Mouse (Mus musculus): ENCODE measurements around the gene Amer1. TPM values are rescaled to one million over a fixed set of nuclear protein-coding genes. Genes with fewer than 3 reads are reported as not detected.

The Amer1 gene
- polyA plus RNA-seq, 1 experiment from 2014 or later: 6.1 TPM

DNA sequence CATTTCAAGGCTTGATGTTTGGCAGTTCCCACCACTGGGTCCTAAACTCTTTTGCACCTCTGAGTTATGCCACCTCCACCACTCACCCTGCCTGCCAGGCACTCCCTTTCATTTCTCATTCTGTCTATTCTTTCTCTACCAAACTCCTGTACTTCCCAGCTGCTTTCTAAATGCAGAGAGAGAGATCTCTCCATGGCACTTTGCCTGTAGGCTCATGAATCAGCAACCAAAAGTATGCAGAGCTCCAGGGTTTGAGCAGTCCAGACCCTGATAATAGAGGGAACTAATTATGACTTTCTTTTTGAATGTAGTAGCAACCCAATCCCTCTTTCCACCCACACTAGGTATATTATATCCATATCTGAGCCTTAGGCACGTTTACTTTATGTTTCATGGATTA, 2.4 kb downstream of the Amer1 start:
- Histone ChIP-seq H3K4me3 (replicated peaks; ENCODE audit: low read depth, low read length) (no peak overlapping the region), H3K36me3 (ENCODE audit: insufficient read depth, low read length) (no peaks in the 10 kb centered on the region), H3K27ac (no peak overlapping the region), H3K9ac (ENCODE audit: low read depth, low read length) (no peak overlapping the region), H3K9me3 (replicated peaks; ENCODE audit: low read length) (no peaks in the 10 kb centered on the region), H3K4me1 (replicated peaks; ENCODE audit: insufficient read depth, low read length) (no peaks in the 10 kb centered on the region), H3K4me2 (ENCODE audit: low read length) (no peak overlapping the region), H3K27me3 (ENCODE audit: insufficient read depth, low read length) (no peaks in the 10 kb centered on the region)
- 43% methylated on average over 1 of the region's 1 CpGs for WGBS
- no peak for TF ChIP-seq CTCF (IDR thresholded peaks at IDR 0.05; ENCODE audit: low read depth)
- no peak for DNase-seq (ENCODE audit: low spot score)
- ATAC-seq (replicated peaks; ENCODE audit: low FRiP score, low read depth): no peak

DNA sequence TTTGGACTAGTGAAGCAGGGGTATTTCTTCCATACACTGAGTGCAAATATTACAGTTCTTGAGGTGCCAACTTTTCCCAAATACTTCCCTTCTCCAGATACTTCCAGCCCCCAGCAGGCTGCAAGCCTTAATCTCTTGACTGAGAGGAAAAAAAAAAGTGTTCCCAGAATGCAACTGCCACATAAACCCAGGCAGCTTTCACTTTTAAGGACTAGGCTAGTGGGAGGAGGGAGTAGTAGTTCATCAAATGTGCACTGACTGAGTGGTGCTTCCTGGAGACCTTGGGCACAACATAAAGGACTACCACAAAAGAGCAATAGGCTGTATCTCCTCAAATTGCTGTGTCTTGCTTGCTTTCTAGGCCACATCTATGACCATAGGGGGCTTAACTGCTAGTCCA, 3.4 kb downstream of the Amer1 start:
- H3K4me3 ChIP-seq (replicated peaks; ENCODE audit: low read depth, low read length): no peak overlapping the region
- no peak overlapping the region for H3K4me2 ChIP-seq (ENCODE audit: low read length)
- no peak for ATAC-seq (replicated peaks; ENCODE audit: low FRiP score, low read depth)
- no peak overlapping the region for H3K27ac ChIP-seq
- TF ChIP-seq CTCF (IDR thresholded peaks at IDR 0.05; ENCODE audit: low read depth): no peak
- H3K9ac ChIP-seq (ENCODE audit: low read depth, low read length): no peak overlapping the region
- no peaks in the 10 kb centered on the region for H3K4me1 ChIP-seq (replicated peaks; ENCODE audit: insufficient read depth, low read length)
- peak; percentile 4 for DNase-seq (ENCODE audit: low spot score)
- no peaks in the 10 kb centered on the region for H3K27me3 ChIP-seq (ENCODE audit: insufficient read depth, low read length)
- H3K36me3 ChIP-seq (ENCODE audit: insufficient read depth, low read length): no peaks in the 10 kb centered on the region
- no peaks in the 10 kb centered on the region for H3K9me3 ChIP-seq (replicated peaks; ENCODE audit: low read length)

DNA sequence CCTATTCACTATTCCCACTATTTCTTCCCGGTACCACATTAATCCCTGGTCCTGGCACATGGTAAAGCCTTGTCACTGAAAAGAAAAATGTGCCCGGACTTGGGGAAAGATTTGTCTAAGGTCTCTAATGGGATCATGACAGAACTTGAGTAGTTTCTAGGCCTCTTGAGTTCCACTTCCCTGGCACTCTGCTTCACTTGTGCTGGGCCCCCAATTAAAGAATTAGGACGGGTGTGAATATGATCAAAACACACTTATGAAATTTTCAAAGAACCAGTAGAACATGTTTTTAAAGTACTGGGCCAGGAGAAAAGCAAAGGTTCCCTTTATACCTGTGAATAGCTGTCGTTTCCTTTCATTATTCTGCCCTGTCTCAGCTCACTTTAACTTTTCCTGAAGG, 6.2 kb downstream of the Amer1 start:
- ATAC-seq (replicated peaks; ENCODE audit: low FRiP score, low read depth) (no peak), DNase-seq (ENCODE audit: low spot score) (no peak)
- no peaks in the 10 kb centered on the region for H3K36me3 ChIP-seq (ENCODE audit: insufficient read depth, low read length)
- TF ChIP-seq CTCF (IDR thresholded peaks at IDR 0.05; ENCODE audit: low read depth): no peak
- H3K4me3 ChIP-seq (replicated peaks; ENCODE audit: low read depth, low read length): no peak overlapping the region
- no peaks in the 10 kb centered on the region for H3K27me3 ChIP-seq (ENCODE audit: insufficient read depth, low read length)
- 85% methylated on average over 4 of the region's 4 CpGs for WGBS
- no peak overlapping the region for H3K27ac ChIP-seq
- H3K4me1 ChIP-seq (replicated peaks; ENCODE audit: insufficient read depth, low read length): no peaks in the 10 kb centered on the region
- no peaks in the 10 kb centered on the region for H3K9me3 ChIP-seq (replicated peaks; ENCODE audit: low read length)
- no peak overlapping the region for H3K9ac ChIP-seq (ENCODE audit: low read depth, low read length)
- H3K4me2 ChIP-seq (ENCODE audit: low read length): no peak overlapping the region

DNA sequence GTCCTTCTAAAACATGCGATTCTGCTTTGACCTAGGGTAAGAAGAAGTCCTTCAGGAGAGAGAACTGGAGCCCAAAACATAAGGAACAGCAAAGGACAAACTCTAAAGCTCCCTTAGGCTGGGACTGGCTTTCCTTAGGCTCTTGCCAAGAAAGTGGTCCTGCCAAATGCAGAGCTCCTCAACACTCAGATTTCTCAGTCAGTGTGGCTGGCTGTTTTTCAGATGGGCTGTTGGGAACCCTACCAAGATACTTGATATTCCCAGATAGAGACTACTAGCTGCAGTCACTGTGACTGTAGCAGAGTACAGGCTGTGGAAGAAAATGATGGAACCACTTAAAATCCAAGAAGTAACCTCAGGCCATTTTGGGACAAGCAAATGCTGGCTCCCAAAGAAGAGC, 7.4 kb downstream of the Amer1 start:
- Histone ChIP-seq H3K9ac (ENCODE audit: low read depth, low read length) (no peak overlapping the region), H3K27me3 (ENCODE audit: insufficient read depth, low read length) (no peaks in the 10 kb centered on the region), H3K4me2 (ENCODE audit: low read length) (no peak overlapping the region), H3K4me1 (replicated peaks; ENCODE audit: insufficient read depth, low read length) (no peaks in the 10 kb centered on the region), H3K9me3 (replicated peaks; ENCODE audit: low read length) (no peaks in the 10 kb centered on the region), H3K4me3 (replicated peaks; ENCODE audit: low read depth, low read length) (no peak overlapping the region), H3K27ac (no peak overlapping the region), H3K36me3 (ENCODE audit: insufficient read depth, low read length) (no peaks in the 10 kb centered on the region)
- TF ChIP-seq CTCF (IDR thresholded peaks at IDR 0.05; ENCODE audit: low read depth): no peak
- DNase-seq (ENCODE audit: low spot score) (no peak), ATAC-seq (replicated peaks; ENCODE audit: low FRiP score, low read depth) (no peak)
- WGBS: 83% methylated on average over 1 of the region's 1 CpGs

DNA sequence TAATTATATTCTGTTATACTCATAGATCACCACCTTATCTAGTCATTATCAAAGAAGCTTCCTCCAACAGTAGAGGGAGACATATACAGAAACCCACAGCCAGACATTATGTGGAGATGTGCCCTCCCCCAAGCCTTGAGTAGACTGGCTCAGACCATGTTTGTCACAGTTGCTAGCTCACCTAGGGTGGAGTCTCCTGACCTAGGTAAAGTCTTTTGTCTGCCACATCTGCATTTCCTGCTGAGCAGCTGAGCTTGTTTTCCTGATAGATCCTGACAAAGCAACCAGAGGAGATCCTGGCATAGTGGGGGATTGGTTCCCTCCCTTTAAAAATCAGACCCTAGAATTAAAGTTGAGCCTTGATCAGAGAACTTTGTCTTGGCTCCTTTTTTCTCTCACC, 71.6 kb downstream of the Amer1 start:
- Histone ChIP-seq H3K27me3 (ENCODE audit: insufficient read depth, low read length) (no peaks in the 10 kb centered on the region), H3K9ac (ENCODE audit: low read depth, low read length) (no peak overlapping the region), H3K9me3 (replicated peaks; ENCODE audit: low read length) (no peaks in the 10 kb centered on the region), H3K4me1 (replicated peaks; ENCODE audit: insufficient read depth, low read length) (no peaks in the 10 kb centered on the region), H3K27ac (no peak overlapping the region), H3K4me2 (ENCODE audit: low read length) (no peak overlapping the region), H3K36me3 (ENCODE audit: insufficient read depth, low read length) (no peaks in the 10 kb centered on the region), H3K4me3 (replicated peaks; ENCODE audit: low read depth, low read length) (no peak overlapping the region)
- TF ChIP-seq CTCF (IDR thresholded peaks at IDR 0.05; ENCODE audit: low read depth): no peak
- ATAC-seq (replicated peaks; ENCODE audit: low FRiP score, low read depth): no peak
- no peak for DNase-seq (ENCODE audit: low spot score)

Other genes with a start within 250 kb of the Amer1 start
- 9.4 and 11.6 TPM in 2 replicates for gene Arhgef9, start 248.0 kb downstream of the Amer1 start, polyA plus RNA-seq (2015; fragmentation: Nextera tagmentation; extraction: Ambion mirVana)
- not detected in 2 replicates for gene Asb12, start 113.1 kb upstream of the Amer1 start, polyA plus RNA-seq (2015; fragmentation: Nextera tagmentation; extraction: Ambion mirVana)
- not detected in 2 replicates for gene Pfn5, start 113.2 kb upstream of the Amer1 start, polyA plus RNA-seq (2015; fragmentation: Nextera tagmentation; extraction: Ambion mirVana)
- 16.7 and 17.4 TPM in 2 replicates for gene Zc4h2, start 213.6 kb upstream of the Amer1 start, polyA plus RNA-seq (2015; fragmentation: Nextera tagmentation; extraction: Ambion mirVana)

Measured in kidney, postnatal 0 days (tissue).